Mouse (Mus musculus): ENCODE results near the gene Paqr5. TPM values are rescaled to one million over a fixed set of nuclear protein-coding genes. Genes with fewer than 3 reads are reported as not detected.

The Paqr5 gene
- polyA plus RNA-seq, 1 experiment = not detected

DNA sequence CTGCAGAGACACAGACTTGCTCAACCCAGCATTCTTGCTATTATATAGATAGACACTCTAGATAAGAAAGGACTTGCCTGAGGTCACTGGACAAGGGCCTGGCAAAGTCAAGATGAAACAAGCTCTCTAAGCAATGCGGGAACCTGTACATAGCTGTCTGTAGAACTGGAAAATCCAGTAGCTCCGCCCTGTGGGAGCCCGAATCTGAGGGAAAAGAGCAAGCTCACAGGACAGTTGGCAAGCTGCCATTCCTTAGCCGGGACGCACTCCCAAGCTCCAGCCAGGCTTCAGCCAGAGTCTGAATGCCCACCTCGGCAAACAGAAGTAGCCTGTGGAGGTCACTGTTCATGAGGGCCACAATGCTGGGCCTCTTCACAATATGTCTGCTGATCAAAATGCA, 28.8 kb downstream of the Paqr5 start:
- WGBS = 45% methylated on average over 6 of the region's 6 CpGs
- Histone ChIP-seq H3K4me1 (ENCODE audit: control insufficient read depth, insufficient read depth, low read length) (no peaks in the 10 kb centered on the region), H3K27ac (ENCODE audit: insufficient read depth, low read depth, low read length) (no peak overlapping the region), H3K4me3 (ENCODE audit: insufficient read depth, low read depth, low read length) (no peak overlapping the region)
- TF ChIP-seq POLR2A (IDR thresholded peaks at IDR 0.05; ENCODE audit: insufficient read depth, low read depth, low read length) (no peak), CTCF (IDR thresholded peaks at IDR 0.05; ENCODE audit: insufficient read depth, low read depth, low read length) (no peak)

DNA sequence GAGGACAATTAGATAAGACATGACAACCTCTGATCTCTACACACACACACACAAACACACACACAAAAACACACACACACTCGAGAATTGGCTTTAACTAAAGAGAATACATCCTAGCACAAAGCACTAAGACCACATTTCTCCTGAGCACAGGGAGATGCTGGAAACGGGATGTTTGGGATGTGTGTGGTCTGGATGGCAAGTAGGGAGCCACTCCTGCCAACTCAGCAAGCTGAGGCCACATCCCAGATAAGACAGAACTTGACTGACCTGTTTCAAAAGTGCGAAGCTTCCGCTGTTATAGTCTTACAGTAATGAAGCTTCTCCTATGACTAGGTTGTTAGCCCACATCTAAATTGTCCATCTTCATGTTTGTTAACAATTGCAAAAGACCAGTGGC, 35.5 kb downstream of the Paqr5 start:
- WGBS = 78% methylated on average over 4 of the region's 4 CpGs
- no peak for TF ChIP-seq CTCF (IDR thresholded peaks at IDR 0.05; ENCODE audit: insufficient read depth, low read depth, low read length)
- TF ChIP-seq POLR2A (IDR thresholded peaks at IDR 0.05; ENCODE audit: insufficient read depth, low read depth, low read length) = no peak

DNA sequence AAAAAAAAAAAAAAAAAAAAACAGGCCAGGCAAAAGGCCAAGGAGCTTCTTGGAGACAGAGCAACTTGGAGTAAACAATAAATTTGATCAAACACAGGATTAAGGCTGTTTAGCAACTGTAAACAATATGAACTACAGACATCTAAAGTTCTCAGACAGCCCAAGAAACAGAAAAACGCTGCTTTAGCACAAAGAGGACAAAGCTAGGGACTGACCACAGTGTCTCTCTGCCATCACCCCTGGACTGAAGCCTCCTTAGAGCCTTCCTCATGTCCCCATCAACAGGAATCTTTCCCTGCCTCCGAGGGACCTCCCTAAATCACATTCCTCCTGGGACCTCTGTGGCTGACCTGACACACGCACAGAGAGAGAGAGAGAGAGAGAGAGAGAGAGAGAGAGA, 35.9 kb downstream of the Paqr5 start:
- H3K4me3 ChIP-seq (ENCODE audit: insufficient read depth, low read depth, low read length) = no peak overlapping the region
- TF ChIP-seq POLR2A (IDR thresholded peaks at IDR 0.05; ENCODE audit: insufficient read depth, low read depth, low read length) (no peak), CTCF (IDR thresholded peaks at IDR 0.05; ENCODE audit: insufficient read depth, low read depth, low read length) (no peak)
- 58% methylated on average over 3 of the region's 3 CpGs for WGBS
- H3K4me1 ChIP-seq (ENCODE audit: control insufficient read depth, insufficient read depth, low read length) = no peaks in the 10 kb centered on the region
- no peak overlapping the region for H3K27ac ChIP-seq (ENCODE audit: insufficient read depth, low read depth, low read length)

More for the DNA sequence above, 35.5 kb downstream of the Paqr5 start:
- no peak overlapping the region for H3K4me3 ChIP-seq (ENCODE audit: insufficient read depth, low read depth, low read length)
- H3K4me1 ChIP-seq (ENCODE audit: control insufficient read depth, insufficient read depth, low read length) = no peaks in the 10 kb centered on the region
- no peak overlapping the region for H3K27ac ChIP-seq (ENCODE audit: insufficient read depth, low read depth, low read length)

DNA sequence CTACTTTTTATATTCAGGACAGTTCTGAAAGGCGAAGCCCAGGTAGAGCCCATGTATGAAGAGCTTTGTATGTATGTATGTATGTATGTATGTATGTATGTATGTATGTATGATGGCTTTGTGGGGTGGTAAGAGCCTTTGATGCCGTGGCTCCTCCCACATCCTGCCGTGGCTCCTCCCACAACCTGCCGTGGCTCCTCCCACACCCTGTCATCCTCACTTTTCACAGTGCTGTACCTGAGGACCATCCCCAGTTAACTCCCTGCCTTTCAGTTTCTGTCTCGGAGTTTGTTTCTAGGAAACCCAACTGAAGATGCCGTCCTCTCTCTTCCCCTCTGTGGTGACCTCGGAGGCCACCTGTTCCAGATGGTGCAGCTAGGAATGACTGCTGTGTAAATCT, 40.6 kb downstream of the Paqr5 start:
- WGBS = 88% methylated on average over 7 of the region's 7 CpGs
- H3K4me3 ChIP-seq (ENCODE audit: insufficient read depth, low read depth, low read length) = no peak overlapping the region
- peaks cover 5% of the 10 kb centered on the region for H3K4me1 ChIP-seq (ENCODE audit: control insufficient read depth, insufficient read depth, low read length)
- TF ChIP-seq CTCF (IDR thresholded peaks at IDR 0.05; ENCODE audit: insufficient read depth, low read depth, low read length) (no peak), POLR2A (IDR thresholded peaks at IDR 0.05; ENCODE audit: insufficient read depth, low read depth, low read length) (no peak)
- H3K27ac ChIP-seq (ENCODE audit: insufficient read depth, low read depth, low read length) = no peak overlapping the region

DNA sequence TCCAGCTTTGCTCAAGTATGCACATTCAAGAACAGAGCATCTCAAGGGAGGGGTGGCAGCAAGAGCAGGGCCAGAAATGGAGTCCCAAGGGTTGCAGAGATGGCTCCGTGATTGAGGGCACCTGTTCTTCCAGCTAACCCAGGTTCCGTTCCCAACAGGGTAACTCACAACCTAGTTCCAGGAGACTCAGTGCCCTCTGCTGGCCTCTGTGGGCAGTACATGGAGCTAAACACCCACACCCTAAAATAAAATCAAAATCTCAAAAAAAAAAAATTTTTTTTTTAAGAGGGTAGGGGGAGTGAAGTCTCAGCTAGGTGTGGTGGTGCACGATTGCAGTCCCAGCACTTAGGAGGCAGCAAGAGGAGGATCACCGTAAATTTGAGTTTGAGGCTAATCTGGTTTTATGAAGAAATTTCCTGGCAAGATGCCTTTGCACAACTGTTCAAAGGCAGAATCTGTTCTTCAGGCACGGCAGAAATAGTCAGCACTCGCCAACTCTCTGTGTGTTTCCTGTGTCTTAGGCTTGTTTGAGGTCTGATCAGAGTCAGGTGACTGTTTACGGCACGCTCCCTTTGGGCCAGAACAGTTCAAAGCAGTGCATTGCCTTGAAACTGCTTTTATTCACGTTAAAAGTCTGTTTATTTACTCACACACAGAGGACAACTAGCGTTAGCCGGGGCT, 41.3 kb downstream of the Paqr5 start:
- WGBS = 43% methylated on average over 11 of the region's 11 CpGs
- Histone ChIP-seq H3K4me3 (ENCODE audit: insufficient read depth, low read depth, low read length) (no peak overlapping the region), H3K4me1 (ENCODE audit: control insufficient read depth, insufficient read depth, low read length) (peaks cover 5% of the 10 kb centered on the region), H3K27ac (ENCODE audit: insufficient read depth, low read depth, low read length) (no peak overlapping the region)
- TF ChIP-seq POLR2A (IDR thresholded peaks at IDR 0.05; ENCODE audit: insufficient read depth, low read depth, low read length) = no peak
- peak; percentile 48 for TF ChIP-seq CTCF (IDR thresholded peaks at IDR 0.05; ENCODE audit: insufficient read depth, low read depth, low read length)

DNA sequence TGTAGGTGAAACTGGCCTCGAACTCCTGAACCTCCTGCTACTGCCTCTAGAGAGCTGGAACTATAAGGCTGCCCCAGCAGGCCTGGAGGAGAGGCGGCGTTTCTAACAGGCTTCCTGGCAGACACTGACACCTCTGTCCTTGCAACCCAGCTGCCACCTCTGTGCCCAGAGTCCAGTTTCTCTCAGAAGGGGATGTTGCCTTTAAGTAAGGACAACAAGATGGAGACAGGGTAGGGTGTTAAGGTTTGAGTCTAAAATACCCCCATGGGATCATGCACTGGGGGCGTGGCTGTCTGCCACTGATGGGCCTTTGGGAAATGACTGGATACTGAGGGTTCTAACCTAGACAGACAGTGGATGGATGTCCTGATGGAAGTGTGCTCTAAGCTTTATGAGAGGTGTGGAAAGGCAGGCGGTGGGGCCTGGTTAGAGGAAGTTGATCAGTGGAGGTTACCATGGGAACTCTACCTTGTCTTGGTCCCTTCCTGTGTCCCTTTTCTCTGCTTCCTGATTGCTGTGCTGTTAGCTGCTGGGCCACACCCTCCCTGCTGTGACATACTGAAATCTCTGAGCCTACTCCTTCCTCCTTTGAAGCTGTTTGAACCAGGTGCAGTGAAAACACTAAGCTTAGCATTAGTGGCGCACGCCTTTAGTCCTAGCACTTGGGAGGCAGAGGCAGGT, 43.6 kb downstream of the Paqr5 start:
- 93% methylated on average over 7 of the region's 7 CpGs for WGBS
- H3K4me3 ChIP-seq (ENCODE audit: insufficient read depth, low read depth, low read length) = no peak overlapping the region
- no peak overlapping the region for H3K27ac ChIP-seq (ENCODE audit: insufficient read depth, low read depth, low read length)
- peaks cover 5% of the 10 kb centered on the region for H3K4me1 ChIP-seq (ENCODE audit: control insufficient read depth, insufficient read depth, low read length)
- no peak for TF ChIP-seq CTCF (IDR thresholded peaks at IDR 0.05; ENCODE audit: insufficient read depth, low read depth, low read length)
- no peak for TF ChIP-seq POLR2A (IDR thresholded peaks at IDR 0.05; ENCODE audit: insufficient read depth, low read depth, low read length)

DNA sequence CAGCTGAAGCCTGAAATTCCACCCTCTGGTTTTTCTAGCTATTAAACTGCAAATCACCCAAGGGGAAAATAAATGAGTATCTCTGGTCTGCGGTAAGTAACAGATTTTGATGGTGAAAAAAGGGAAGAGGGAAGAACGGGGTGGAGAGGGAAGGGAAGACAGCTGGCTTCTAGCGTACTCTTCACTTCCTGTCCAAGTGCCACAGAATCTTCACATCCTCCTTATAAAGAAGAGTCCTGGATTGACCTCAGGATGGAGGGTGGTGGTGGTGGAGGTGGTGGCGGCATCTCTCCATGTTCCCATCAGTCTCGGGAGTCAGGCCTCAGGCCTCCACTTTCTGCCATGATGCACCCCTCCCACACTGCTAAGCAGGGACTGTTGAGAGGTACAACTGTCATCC, 44.8 kb downstream of the Paqr5 start:
- TF ChIP-seq CTCF (IDR thresholded peaks at IDR 0.05; ENCODE audit: insufficient read depth, low read depth, low read length) = no peak
- TF ChIP-seq POLR2A (IDR thresholded peaks at IDR 0.05; ENCODE audit: insufficient read depth, low read depth, low read length) = no peak
- whole genome bisulfite sequencing = 76% methylated on average over 5 of the region's 5 CpGs
- Histone ChIP-seq H3K4me3 (ENCODE audit: insufficient read depth, low read depth, low read length) (no peak overlapping the region), H3K27ac (ENCODE audit: insufficient read depth, low read depth, low read length) (no peak overlapping the region), H3K4me1 (ENCODE audit: control insufficient read depth, insufficient read depth, low read length) (peaks cover 5% of the 10 kb centered on the region)

DNA sequence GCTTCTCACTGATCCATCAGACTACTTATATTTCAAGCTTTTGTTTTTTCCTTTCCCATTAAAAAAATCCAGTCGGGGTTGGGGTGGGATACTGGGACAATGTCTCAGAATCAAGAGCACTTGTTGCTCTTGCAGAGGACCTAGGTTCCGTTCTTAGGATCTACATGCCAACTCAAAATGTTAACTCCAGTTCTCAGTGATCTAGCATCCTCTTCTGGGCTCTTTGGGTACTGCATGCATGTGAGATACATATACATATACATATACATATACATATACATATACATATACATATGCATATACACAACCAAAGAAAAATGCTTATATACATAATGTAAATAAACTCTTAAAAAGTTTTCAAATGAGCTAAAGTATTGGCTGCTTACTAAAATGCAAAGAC, 46.7 kb downstream of the Paqr5 start:
- peaks cover 5% of the 10 kb centered on the region for H3K4me1 ChIP-seq (ENCODE audit: control insufficient read depth, insufficient read depth, low read length)
- no peak overlapping the region for H3K4me3 ChIP-seq (ENCODE audit: insufficient read depth, low read depth, low read length)
- H3K27ac ChIP-seq (ENCODE audit: insufficient read depth, low read depth, low read length) = no peak overlapping the region
- TF ChIP-seq POLR2A (IDR thresholded peaks at IDR 0.05; ENCODE audit: insufficient read depth, low read depth, low read length) (no peak), CTCF (IDR thresholded peaks at IDR 0.05; ENCODE audit: insufficient read depth, low read depth, low read length) (no peak)
- WGBS = 90% methylated on average over 2 of the region's 2 CpGs

DNA sequence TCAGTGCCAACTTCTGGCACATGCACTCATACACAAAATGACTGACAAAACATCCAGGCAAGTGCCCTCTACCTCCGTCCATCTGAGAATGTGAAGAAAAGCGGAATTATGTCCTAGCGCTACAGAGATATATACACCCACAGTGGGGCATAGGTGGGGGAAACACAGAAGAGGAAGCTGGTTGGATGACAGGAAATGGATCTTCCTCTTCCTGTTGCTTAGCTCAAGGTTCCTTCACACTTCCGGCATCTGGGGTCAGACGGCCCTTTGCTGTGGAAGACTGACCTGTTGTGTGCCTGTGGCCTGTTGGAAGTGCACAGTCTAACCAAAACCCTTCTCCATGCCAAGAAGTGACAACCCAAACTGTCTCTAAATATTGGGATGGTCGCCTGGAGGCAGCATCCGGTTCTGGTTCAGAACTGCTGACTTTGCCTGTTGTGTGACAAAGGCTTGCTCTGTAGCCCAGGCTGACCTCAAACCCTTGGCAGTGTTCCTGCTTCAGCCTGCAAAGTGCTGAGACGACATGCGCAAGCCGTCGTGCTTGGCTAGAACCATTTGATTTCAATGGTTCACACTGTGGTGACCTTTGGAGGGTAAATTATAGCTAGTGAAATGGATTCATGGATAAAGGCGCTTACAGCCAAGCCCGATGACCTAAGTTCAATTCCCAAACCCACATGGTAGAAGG, 49.3 kb downstream of the Paqr5 start:
- Histone ChIP-seq H3K4me3 (ENCODE audit: insufficient read depth, low read depth, low read length) (no peak overlapping the region), H3K4me1 (ENCODE audit: control insufficient read depth, insufficient read depth, low read length) (peaks cover 5% of the 10 kb centered on the region), H3K27ac (ENCODE audit: insufficient read depth, low read depth, low read length) (no peak overlapping the region)
- TF ChIP-seq POLR2A (IDR thresholded peaks at IDR 0.05; ENCODE audit: insufficient read depth, low read depth, low read length) = no peak
- no peak for TF ChIP-seq CTCF (IDR thresholded peaks at IDR 0.05; ENCODE audit: insufficient read depth, low read depth, low read length)
- WGBS = 90% methylated on average over 13 of the region's 13 CpGs

Measured in olfactory bulb, adult 2 months (tissue).